Mouse (Mus musculus) liver, postnatal 0 days (tissue): ENCODE data around the gene Prg3.

Source experiments
- CTCF ChIP-seq: sonication (generic); IDR thresholded peaks from 2 replicates; pipeline ENCODE4 v1.5.1; 2016; ENCODE audit warnings: antibody characterized with exemption, low read depth
- EP300 ChIP-seq: IDR thresholded peaks from 2 replicates; pipeline ENCODE4 v1.6.1; 2016; ENCODE audit warnings: antibody characterized with exemption, low read depth, mild to moderate bottlenecking

DNA sequence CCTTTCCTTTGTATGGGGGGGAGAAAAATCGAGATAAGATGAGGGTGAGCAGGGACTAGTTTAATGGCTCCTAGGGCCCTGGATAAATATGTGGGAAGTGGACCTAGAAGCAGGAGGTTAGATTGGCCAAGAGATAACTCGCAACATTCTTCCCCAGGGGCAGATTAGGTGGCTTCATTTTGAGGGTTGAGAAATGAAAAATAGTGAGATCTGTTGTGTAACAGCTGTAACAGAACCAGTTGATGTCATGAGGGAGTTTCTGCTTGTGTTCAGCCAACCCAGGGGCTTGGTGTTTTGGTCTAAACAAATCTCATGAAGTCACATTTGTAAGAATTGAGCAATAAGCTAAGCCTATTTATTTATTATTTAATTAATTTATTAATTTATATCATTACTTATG lies 46.7 kb upstream of the Prg3 start:
- no peak for TF ChIP-seq EP300
- no peak for TF ChIP-seq CTCF
